Mouse (Mus musculus) T-helper 17 cell (primary cell): ENCODE results near the gene Gm42906.

Source experiments
- in situ Hi-C, 2 experiments: fragments of 300-600 bp; cut with MboI, MseI; formaldehyde crosslinking; loops; 1 replicate in 1 of 2; 2 replicates in 1 of 2; pipeline ENCODE4 v1.15.1; 2025; ENCODE audit warnings: high pct_unique_total_duplicates in 2 of 2

Gm42906 gene

GRCm38 (mm10) chr5:151238730-151239129, 189.2 kb downstream of the Gm42906 start:
- in situ Hi-C loops: no loop called here

- in situ Hi-C loops: no loop called here
These were observed 191.6 kb downstream of the Gm42906 start for GRCm38 (mm10) chr5:151236411-151236810.

- in situ Hi-C loops: no loop called here
These were observed 194.4 kb downstream of the Gm42906 start, which contains the start of gene Stard13 for GRCm38 (mm10) chr5:151233400-151234031. Stard13 (minus strand) TSS chr5:151233836.

GRCm38 (mm10) chr5:151232576-151233299, 195.2 kb downstream of the Gm42906 start:
- in situ Hi-C loops: no loop called here

GRCm38 (mm10) chr5:151231861-151232260, 196.1 kb downstream of the Gm42906 start:
- in situ Hi-C loops: no loop called here

- in situ Hi-C loops: no loop called here
These were observed 196.6 kb downstream of the Gm42906 start for GRCm38 (mm10) chr5:151231411-151231810.

- in situ Hi-C loops: no loop called here
These were observed 197.5 kb downstream of the Gm42906 start for GRCm38 (mm10) chr5:151230427-151230826.

GRCm38 (mm10) chr5:151228367-151229005, 199.5 kb downstream of the Gm42906 start:
- in situ Hi-C loops: no loop called here

- in situ Hi-C loops: no loop called here
These were observed 204.1 kb downstream of the Gm42906 start for GRCm38 (mm10) chr5:151223696-151224366.

GRCm38 (mm10) chr5:151222791-151223190, 205.2 kb downstream of the Gm42906 start:
- in situ Hi-C loops: no loop called here

GRCm38 (mm10) chr5:151218689-151219115, 209.3 kb downstream of the Gm42906 start:
- in situ Hi-C loops: no loop called here

GRCm38 (mm10) chr5:151213097-151213496, 214.9 kb downstream of the Gm42906 start:
- in situ Hi-C loops: no loop called here

GRCm38 (mm10) chr5:151210869-151211268, 217.1 kb downstream of the Gm42906 start:
- in situ Hi-C loops: no loop called here

GRCm38 (mm10) chr5:151210060-151210459, 217.9 kb downstream of the Gm42906 start:
- in situ Hi-C loops: no loop called here

- in situ Hi-C loops: no loop called here
These were observed 222.9 kb downstream of the Gm42906 start for GRCm38 (mm10) chr5:151205017-151205416.

GRCm38 (mm10) chr5:151202925-151203324, 225.0 kb downstream of the Gm42906 start:
- in situ Hi-C loops: no loop called here

- in situ Hi-C loops: no loop called here
These were observed 226.7 kb downstream of the Gm42906 start for GRCm38 (mm10) chr5:151201220-151201619.

- in situ Hi-C loops: no loop called here
These were observed 228.7 kb downstream of the Gm42906 start for GRCm38 (mm10) chr5:151199235-151199634.

- in situ Hi-C loops: no loop called here
These were observed 231.2 kb downstream of the Gm42906 start for GRCm38 (mm10) chr5:151196603-151197272.

- in situ Hi-C loops: no loop called here
These were observed 234.0 kb downstream of the Gm42906 start for GRCm38 (mm10) chr5:151193885-151194520.

GRCm38 (mm10) chr5:151192266-151192665, 235.7 kb downstream of the Gm42906 start:
- in situ Hi-C loops: no loop called here
